Mouse (Mus musculus) small intestine, adult 2 months (tissue): ENCODE data around the gene Rhbdl1.

Experiments used
- CTCF ChIP-seq: fragments of 200-500 bp; IDR thresholded peaks from 2 replicates; pipeline ENCODE4 v1.5.1; 2012; ENCODE audit warnings: low read depth, mild to moderate bottlenecking, control low read depth, inconsistent platforms, low read length, moderate library complexity, mixed read lengths; ENCODE audit not compliant: insufficient replicate concordance, insufficient read length; ENCODE audit errors: extremely low read depth
- POLR2A ChIP-seq: fragments of 200-500 bp; IDR thresholded peaks from 2 replicates; pipeline ENCODE4 v1.6.1; 2012; ENCODE audit warnings: low read depth, mild to moderate bottlenecking, control low read depth, inconsistent platforms, low read length, moderate library complexity

DNA sequence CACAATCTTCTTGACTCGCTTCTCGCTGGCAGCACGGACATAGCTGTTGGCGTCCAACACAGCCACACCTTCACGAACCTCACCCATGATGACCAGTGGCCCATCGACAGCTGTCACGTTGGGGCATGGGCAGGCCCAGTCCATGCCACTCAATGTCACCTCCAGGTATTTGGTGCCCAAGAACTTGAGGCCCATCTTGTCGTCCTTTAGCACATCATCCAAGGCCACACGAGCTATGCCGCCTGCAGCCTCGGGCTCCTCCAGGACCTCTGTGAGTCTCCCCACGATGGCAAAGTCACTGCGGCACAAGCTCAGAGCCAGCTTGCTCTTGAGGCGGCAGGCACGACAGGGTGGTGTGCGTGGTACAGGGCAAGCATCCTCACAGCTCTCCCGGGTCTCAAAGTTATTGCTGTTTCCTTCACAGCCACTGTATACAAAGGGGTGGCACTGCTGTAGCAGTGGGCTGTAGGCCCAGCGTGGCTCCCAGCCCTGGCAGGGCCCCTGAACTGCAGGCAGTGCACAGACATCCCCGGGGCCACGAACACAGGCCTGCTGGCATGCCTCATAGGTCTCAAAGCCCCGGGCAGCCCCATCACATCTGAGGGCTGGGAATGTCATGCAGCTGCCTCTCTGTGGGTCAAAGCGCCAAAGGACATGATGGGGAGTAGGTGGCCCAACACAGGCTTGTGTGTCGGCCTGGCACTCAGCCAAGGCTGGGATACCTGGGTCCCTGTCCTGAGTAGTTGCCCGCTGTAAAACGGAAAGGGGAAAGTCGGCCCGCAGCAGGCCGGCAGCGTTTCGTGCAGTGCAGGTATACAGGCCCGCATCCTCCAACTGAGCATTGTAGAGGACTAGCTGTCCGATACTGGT is 40.9 kb upstream of the Rhbdl1 start:
- TF ChIP-seq CTCF: no peak
- TF ChIP-seq POLR2A: no peak
